Mouse (Mus musculus) lung, postnatal 36 days (tissue): Measurements from ENCODE around the gene Slco2a1.

ENCODE experiments used
- DNase-seq: peaks from one replicate; pipeline ENCODE4 v3.0.0; 2022; ENCODE audit warnings: mixed read lengths

The Slco2a1 gene

DNA sequence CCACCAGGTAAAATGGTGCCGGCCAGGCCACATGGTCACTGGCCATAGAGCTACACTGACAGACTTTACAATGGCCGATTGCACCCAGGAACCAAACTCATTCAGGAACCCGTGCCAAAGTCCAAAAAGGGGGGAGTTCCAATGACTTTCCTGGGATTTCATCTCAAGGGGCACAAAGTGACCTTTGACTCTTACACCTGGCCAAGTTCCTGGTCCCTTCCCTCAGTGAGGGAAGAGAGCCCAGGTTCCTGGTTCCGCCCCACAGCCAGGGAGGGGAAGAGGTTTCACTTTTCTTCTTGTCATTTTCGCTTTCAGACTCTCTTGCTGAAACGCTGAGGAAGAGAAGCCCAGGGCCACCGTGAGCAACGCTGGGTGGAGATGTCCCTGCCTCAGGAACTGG is at the start of gene Slco2a1:
Gene Slco2a1, plus strand, starts transcription at position 251 of the 400 bp plus-strand sequence.
- DNase-seq: no peak

DNA sequence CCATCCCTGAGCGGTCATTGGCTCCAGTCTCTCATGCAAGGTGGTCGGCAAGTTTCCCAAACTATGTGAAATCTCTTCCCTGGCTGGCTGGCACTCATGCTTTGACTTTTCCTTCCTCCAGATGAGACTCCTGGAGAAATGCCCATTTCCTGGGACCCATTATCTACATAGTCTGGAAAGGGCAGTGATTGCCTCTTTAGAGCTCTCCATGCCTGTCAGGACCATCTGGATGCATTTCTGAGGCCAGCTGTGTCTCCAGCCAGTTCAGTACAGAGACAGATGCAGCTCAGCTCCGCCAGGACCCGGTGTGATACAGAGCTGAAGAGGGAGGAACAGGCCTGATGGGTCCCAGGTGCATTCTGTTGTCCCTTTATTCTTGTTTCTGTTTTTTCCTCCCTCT is 46.3 kb upstream of the Slco2a1 start:
- peak; percentile 9 for DNase-seq

DNA sequence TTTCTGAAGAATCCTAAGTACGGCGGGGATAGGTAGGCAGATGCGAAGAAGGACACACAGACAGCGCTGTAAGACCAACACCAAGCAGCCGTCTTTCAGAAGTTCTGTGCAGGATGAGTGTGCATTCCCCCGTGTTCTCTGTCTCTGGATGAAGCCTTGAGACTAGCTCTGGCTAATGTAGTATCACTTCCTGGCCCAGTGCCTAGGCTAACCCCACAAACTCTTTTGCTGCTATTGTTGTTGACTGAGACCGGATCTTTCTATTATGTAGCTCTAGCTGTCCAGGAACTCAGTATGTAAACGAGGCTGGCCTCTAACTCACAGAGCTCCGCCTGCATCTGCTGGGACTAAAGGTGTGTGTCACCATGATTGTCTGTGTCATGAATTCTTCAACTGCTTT is 43.6 kb upstream of the Slco2a1 start:
- peak; percentile 51 for DNase-seq

DNA sequence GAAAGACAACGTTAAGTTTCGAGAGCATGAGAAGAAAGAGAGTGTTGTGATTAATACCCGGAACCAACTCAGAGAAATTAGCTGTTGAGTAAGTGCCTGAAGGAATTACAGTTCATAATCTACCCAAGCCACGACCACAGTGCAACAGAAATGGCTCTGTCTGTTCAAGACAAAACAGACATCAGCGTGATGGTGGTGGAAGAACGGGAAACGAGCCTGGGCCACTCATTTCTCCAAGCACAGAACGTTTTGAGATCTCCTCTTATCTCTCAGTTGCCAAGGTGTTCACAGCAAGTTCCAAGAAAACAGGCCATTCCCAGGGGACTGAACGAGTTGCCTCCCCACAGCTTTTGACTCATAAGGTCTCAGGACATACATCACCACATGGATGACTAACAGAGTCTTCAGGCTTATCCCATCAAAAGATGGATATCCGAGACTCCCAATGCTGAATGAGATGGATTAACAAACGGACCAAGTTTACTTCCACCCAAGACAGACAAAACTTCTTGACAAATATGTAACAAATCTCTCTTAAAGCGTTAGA is 42.0 kb upstream of the Slco2a1 start:
- DNase-seq: no peak

DNA sequence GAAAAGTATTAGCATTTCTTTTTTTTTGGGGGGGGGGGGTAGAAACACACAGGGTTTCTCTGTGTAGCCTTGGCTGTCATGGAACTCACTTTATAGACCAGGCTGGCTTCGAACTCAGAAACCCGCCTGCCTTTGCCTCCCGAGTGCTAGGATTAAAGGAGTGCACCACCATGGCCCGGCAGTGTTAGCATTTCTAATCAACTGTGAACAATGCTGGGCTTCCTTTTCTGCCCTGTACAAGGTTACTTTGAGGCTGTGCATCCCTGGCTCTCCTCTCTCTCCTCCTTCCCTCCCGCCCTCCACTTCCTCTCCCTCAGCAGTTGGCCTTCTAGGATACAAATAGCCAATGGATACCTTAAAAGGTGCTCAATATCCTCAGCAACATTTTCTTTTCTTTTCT is 39.8 kb upstream of the Slco2a1 start:
- DNase-seq: no peak

DNA sequence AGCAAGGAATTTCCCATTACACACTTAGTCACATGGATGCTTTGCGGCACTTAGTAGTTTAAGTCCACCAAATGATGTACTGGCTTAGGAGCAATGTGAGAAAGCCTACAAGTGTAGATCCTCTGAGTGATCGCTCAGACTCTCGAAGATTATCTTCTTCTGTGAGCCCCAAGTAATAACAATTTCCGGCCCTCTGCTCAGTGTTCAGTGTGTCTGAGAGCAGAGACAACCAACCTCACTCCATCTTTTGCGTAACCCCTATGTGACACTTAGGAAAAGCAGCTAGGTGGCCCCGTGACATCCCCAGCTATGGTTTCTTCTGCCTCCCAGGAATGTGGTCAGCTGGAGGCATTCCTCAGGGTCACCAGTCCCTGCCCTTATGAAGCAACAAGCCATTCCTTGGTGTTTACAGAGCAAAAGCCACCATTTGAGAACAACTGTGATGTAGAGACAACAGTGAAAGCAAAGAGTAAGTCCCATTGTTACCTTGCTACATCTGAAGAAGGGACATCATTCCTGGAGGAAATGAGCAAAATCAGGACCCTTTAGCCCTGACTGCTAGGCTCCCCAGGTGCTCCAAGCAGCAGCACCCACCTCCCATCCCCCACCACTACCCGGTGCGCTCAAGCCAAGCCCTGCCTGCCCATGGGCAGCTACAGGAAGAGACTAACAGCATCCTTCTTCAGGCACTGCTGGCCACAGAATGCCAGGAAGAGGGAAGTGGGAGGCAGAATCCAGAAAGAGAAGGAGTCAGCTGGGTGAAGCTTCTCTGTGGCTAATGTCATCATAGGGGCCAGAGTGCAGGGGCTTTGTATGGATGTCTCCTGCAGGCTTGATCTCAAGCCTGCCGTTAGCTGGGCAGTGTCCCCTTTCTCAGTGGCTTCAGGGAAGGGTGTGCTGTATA is 37.2 kb upstream of the Slco2a1 start:
- no peak for DNase-seq

DNA sequence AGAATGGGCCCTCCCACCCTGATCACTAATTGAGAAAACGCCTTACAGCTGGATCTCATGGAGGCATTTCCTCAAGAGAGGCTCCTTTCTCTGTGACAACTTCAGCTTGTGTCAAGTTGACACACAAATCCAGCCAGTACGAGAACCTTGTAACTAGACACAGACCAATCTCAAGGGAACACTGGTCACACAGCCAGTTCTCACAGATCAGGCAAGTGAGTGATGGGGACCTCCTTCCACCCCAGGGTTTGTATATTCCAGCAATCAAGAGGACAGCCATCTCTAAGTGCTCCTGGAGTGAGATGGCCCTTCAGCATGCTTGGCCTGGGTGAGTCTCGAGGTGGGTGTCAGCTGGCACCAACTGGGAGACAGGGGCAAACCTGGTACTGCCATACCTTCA is 32.6 kb upstream of the Slco2a1 start:
- DNase-seq: no peak

DNA sequence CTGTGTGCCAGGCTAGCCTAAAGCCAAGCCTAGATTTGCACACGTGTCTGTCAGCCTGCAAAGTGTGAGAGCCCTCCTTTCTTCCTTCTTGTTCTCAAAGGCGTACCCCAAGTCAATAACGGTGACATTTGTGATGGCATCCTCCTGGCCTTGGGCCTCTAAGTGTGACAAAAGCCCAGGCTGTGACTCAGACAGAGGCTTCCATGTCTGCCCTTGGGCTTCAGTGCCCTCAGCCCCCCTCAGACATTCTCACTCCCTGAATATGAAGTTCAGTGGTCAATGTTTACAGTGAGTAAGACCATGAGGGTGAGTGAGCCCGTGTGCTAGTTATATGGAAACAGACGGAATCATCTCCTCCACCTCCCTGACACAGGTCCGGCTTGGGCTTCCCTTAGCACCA is 29.8 kb upstream of the Slco2a1 start:
- no peak for DNase-seq

DNA sequence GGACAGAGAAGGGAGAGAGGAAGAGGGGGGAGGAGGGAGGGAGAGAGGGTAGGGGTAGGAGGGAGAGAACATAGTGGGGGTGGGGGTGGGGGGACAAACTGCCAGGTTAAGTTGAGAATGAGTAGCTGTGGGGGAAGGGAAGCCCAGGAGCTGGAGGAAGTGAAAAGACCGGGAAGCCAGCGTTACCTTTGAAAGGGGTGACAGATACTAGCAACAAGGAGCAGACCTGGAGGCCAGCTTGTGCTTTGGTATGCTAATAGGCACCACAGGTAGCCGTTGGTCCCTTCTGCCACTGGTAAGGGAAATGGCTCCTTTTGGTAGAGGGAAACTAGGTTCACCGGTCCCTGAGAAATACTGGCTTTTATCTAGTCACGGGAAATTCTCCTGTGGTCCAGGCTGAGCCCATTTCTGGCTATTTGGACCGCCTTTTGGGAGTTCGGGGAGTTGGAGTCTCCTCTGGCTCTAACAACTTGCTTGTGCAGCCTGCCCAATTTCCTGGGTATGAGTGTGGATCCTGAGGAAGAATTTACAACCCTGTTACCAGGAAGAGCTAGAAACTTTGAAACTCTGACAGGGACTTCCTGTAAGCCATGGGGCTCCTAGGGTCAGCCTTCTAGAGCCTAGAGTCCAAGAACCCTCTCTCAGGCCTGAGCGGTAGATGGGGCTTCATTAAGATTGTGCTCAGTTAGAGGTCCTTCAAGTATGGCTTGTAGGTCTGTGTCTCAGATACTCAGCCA is 27.0 kb upstream of the Slco2a1 start:
- DNase-seq: no peak

DNA sequence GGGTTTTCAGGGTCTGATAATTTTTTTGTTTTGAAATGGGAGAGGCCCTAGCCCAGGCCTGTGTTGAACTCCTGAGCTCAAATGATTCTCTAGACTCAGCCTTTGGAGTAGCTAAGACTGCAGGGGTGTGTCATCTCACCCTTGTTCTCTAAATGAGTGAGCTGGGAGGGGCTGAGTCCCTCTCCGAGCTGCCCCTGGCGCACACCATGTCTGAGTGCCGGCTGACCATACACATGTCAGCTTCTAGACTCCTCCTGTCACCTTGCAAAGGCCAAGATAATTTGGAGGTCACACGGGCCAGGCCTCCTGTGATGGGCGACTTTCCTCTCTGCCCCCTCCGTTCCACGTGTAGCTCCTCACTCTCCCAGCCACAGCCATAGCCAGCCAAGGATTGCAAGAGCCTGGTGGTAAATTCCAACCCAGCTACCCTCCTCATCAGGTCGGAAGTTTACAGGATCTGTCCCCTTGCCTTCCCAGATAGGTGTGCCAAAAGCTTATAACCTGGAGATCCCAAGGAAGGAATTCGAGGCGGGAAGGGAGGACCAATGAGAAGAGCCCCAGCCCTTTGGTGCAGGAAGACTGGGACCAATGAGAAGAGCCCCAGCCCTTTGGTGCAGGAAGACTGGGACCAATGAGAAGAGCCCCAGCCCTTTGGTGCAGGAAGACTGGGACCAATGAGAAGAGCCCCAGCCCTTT is 26.3 kb upstream of the Slco2a1 start:
- no peak for DNase-seq

DNA sequence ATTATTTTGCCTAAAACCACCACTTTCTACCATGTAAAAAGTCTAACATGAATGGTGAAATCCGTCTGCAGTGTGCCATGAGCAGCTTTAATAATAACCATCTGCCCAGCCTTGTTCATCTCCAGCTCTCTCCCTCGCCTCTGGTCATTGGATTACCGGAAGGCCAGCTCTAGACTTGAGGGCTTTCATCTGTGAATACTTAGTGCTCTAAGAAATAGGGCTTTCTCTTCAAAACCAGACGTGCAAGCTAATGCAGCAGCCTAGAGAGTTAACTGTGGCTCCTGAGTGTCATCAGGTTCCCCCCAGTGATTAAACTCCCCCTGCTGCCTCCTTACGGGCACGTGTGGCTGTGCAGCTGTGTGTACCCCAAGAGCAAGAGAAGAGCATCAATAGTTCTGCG is 25.2 kb upstream of the Slco2a1 start:
- DNase-seq: no peak

DNA sequence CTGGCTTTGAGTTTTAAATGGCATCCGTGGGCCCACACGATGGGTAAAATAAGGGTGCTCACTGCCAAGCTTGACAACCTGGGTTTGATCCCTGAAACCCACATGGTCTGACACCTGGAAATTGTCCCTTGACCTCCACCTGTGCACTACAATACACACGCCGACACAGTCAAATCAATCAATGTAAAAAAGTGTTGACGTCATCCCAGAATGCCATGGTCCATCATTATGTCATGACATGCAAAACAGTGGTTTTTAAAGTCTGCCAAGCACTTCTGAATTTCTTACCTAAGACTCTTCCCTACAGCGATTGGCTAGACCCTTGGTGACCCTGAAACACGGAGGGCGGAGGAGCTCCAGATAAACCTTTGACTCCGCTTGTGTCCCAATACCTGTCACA is 23.9 kb upstream of the Slco2a1 start:
- DNase-seq: no peak

DNA sequence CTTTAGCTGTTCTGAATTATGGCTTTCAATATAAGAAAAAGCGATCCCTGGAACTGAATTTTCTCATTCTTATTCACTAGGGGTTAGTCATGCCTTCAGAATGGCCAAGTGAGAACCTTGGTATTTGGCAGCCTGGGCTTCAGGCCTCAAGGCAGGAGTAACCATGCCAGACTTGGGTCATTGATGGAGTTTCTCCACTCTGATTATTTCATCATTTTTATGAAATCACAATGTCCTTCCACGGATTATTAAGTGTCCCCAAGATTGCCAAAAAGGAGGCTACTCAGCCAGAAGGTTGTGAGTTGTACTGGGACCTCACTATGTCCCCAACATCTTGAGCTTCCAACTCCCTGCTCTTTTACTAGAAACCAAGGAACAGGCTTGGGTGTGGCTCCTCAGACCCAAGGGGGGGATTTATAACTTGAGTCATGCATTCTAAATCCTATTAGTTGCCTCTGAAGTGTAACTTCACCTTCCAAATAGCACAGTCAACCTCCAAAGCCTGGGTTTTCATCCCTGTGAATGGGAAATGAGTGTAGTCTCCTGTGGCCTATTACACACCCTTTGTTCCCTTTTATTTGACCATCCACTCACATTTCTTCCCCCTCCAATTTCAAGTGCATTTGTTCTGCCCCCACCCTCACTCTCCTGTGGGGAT is 16.0 kb upstream of the Slco2a1 start:
- no peak for DNase-seq

DNA sequence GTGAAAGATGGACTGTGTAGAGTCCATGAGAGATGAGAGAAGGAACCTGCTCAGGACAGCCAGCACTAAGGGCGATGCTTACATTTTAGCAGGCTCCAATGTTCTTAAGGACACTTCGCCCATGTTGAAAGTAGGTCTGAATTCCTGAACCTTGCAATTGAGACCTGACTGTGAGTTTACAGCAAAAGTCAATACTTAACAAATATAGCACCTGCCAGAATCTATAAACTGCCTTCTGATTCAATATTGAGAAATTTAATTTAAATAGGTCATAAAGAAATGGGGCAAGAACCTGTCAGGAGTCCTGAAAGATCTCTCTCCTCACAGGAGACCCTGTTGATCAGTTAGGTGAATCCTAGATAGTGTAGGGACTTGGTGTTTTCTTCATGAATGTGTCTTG is 12.6 kb upstream of the Slco2a1 start:
- DNase-seq: no peak

DNA sequence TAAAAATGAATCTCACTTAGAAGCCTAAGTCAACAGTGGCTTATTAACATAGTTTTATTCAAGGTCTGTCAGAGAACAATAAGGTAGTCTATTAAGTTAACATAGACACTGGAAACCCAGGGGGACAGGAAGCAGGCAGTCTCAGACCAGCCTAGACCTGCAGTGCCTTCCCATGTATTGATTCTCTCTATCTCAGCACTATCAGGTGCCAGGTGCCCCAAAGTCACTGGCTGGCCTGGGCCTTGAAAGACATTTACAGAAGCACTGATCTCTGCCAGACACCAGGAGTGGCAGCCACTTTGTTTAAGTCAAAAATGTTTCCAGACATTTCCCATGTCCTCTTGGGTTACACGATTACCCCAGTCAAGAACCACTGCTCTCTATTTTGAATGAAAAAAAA is 11.4 kb upstream of the Slco2a1 start:
- DNase-seq: no peak

DNA sequence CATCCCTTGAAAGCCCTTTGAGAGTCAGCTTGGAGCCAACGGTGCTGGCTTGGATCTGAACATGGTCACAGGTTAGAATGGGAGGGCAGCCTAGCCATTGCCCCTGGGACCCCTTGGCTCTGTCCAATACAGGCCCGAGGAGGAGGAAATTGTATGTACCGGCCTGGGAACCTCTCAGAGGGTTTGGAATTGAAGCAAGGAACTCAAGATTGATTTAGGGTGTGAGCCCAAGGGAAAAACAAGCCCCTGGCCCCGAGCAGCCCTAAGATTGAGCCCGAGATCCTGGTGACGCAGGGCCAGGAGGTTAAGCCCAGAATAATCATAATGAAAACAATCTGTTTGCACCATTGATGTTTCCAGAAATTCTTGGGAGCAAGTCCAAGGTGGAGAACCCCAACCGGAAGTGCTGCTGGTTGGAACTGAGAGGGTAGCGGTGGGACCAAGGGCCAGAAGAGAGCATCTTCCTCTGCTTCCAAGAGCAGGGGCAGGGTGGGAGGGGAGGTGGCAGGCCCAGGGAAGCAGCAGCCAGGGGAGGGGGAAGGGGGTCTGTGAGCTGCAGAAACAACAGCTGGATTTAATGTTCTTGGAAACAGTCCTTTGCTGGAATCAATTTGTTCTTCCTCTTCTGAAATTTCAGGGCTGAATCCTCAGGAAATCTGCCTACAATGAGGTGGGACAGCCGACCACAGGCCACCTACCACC is 10.6 kb upstream of the Slco2a1 start:
- DNase-seq: peak; percentile 58

DNA sequence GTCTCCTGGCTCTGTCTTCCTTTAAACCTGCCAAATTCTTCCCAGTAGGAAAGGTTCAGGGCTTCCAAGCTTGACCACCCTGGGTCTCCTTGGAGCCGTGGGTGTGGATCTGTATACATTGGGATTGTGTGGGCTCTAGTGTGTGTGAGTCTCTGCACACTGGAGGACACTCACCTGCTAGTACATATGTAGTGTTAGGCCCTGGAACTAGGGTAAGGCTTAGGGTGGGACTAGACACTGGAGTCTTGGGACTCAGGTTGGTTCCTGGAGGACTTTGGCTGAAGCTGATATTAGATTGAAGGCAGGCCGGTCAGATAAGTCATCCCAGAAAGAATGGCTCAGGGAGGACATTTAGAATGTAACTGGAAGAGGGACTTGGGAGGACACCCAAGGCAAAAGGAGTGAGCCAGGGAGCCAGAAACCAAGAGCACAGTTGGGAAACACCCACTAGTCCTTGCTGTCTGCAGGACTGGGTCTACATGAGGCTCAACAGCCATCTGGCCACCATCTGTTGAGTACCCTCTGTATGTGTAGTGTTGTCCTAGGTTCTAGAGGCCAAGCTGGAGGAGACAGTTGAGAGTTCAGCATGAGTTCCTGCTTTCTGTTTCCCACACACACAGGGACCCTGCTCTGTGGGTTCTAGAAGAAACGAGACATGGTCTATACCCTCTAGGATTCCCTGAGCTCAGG is 9.4 kb upstream of the Slco2a1 start:
- DNase-seq: no peak

DNA sequence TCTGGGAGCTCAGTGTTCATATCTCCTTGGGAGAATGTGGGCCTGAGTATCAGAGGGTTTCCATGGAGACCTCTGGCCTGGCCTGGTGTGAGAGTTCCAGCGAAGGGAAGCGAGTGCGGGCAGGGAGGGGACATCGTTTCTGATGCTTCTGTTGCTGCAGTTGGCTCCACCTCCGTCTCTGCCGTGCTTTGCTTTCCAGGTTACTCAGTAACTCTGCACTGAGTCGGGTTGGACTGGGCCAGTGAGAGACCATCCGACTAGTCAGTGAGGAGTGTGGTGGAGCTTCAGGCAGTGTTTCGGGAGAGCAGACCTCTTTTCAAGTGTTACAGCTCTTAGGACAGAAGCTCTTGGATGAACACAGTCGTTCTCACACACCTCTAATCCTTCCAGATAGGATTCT is 8.6 kb upstream of the Slco2a1 start:
- no peak for DNase-seq

DNA sequence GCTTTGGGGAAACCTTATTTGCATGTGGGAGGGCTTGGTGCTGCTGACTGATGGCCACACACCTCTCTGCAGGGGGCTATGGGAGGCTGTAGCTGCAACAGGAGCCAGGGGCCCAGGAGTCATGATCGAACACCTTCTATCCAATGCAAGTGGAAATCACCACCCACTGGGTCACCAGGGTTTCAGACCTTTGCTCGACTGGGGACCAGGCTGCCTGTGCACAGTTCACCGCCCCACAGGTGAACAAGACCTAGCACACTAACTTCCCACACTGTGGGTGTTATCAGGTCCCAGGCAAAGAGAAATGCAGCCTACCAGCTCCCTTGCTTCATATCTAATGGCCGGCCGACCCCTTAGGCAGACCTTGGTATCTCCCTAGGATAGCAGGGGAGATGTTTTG is 8.1 kb upstream of the Slco2a1 start:
- DNase-seq: no peak

DNA sequence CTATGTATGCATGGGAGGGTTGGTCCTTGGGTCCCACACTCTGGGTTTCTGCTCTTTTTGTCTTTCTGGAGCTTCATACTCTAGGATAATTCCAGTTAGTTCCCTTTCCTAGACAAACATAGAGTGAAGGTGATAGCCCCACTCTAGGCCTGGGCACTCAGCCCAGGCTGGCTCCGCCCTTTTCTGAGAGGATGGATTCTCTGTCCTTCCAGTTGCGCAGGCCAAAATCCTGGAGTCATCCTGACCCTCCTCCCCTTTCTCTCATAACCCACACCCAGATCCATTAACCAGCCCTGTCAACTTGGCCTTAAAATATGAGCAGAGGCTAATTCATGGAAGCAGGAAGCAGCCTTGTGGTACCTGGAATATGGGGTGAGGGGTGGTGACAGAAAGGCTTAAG is 6.7 kb upstream of the Slco2a1 start:
- DNase-seq: no peak

DNA sequence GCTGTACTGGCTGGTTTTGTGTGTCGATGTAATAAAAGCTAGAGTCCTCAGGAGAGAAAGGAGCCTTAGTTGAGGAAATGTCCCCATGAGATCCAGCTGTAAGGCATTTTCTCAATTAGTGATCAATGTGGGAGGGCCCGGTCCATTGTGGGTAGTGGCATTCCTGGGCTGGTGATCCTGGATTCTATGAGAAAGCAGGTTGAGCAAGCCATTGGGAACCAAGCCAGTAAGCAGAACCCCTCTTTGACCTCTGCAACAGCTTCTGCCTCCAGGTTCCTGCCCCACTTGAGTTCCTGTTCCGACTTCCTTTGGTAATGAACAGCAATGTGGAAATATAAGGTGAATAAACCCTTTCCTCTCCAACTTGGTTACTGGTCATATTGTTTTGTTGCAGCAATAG is 6.1 kb upstream of the Slco2a1 start:
- no peak for DNase-seq

DNA sequence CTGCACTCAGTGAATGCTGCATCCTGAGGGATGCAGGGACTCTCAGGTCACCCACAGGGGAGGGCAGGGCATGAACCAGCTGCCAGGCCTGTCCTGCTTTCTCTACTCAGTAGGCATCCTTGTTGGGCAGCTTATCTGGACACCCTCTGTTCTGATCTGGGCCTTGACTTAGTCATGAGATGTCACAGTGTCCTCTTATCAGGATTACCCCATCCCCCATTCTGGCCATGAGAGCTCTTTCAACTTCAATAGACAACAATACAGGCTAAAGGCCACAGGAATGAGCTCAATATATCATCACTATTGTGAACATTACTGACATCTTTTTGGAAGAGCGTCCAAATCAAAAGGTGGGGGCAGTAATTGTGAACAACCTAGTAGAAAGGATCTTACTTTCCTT is 3.4 kb upstream of the Slco2a1 start:
- DNase-seq: peak; percentile 82
